Mouse (Mus musculus): ENCODE measurements around the gene Cntnap1. TPM values are rescaled to one million over a fixed set of nuclear protein-coding genes. Genes with fewer than 3 reads are reported as not detected.
A peak's percentile ranks its signal among the peaks of the same experiment; 100 is the strongest.

Gene Cntnap1
- polyA plus RNA-seq, 1 experiment from 2014 or later = 1.1 TPM

GRCm38 (mm10) chr11:101173631-101174388, 3.5 kb downstream of the Cntnap1 start:
- H3K36me3 ChIP-seq (ENCODE audit: control insufficient read depth, insufficient read depth, low read length) = no peaks in the 10 kb centered on the region
- peak overlapping the region; percentile 43 for H3K4me3 ChIP-seq (ENCODE audit: low read length)
- peak overlapping the region; percentile 82 for H3K4me2 ChIP-seq (ENCODE audit: low read depth, low read length)
- no peaks in the 10 kb centered on the region for H3K9me3 ChIP-seq (ENCODE audit: control insufficient read depth, low read length)
- peaks cover 30% of the 10 kb centered on the region for H3K27me3 ChIP-seq (ENCODE audit: control insufficient read depth, insufficient read depth, low read depth, low read length)
- peak; percentile 54 for ATAC-seq (ENCODE audit: low read depth)
- 1% methylated on average over 61 of the region's 61 CpGs for WGBS
- peak overlapping the region; percentile 71 for H3K9ac ChIP-seq (ENCODE audit: low read length)
- peaks cover 49% of the 10 kb centered on the region for H3K4me1 ChIP-seq (replicated peaks; ENCODE audit: control insufficient read depth, insufficient read depth, low read length)
- peak overlapping the region; percentile 92 for H3K27ac ChIP-seq (ENCODE audit: low read length)

DNA sequence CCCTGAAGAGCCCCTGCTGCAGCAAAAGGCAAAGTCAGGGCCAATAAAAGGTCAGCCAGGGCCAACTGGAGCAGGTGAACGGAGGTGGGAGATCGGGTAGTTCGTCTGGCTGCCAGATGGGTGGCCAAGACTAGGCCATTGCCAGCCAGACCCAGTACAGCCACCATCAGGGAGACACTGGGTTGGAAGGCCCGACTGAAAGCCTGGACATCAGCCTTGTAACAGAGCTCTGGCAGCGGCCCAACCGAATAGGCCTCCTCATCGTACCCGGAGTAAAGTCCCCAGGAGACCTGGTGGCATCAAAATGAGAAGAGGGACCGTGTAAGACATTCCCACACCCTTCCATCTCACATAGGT, 4.0 kb downstream of the Cntnap1 start:
- Histone ChIP-seq H3K27ac (ENCODE audit: low read length) (no peak overlapping the region), H3K9ac (ENCODE audit: low read length) (peak overlapping the region; percentile 71), H3K4me1 (replicated peaks; ENCODE audit: control insufficient read depth, insufficient read depth, low read length) (peaks cover 44% of the 10 kb centered on the region), H3K9me3 (ENCODE audit: control insufficient read depth, low read length) (no peaks in the 10 kb centered on the region), H3K4me2 (ENCODE audit: low read depth, low read length) (peak overlapping the region; percentile 82), H3K27me3 (ENCODE audit: control insufficient read depth, insufficient read depth, low read depth, low read length) (peaks cover 30% of the 10 kb centered on the region), H3K36me3 (ENCODE audit: control insufficient read depth, insufficient read depth, low read length) (no peaks in the 10 kb centered on the region), H3K4me3 (ENCODE audit: low read length) (peak overlapping the region; percentile 43)
- WGBS = 31% methylated on average over 9 of the region's 9 CpGs
- no peak for ATAC-seq (ENCODE audit: low read depth)

DNA sequence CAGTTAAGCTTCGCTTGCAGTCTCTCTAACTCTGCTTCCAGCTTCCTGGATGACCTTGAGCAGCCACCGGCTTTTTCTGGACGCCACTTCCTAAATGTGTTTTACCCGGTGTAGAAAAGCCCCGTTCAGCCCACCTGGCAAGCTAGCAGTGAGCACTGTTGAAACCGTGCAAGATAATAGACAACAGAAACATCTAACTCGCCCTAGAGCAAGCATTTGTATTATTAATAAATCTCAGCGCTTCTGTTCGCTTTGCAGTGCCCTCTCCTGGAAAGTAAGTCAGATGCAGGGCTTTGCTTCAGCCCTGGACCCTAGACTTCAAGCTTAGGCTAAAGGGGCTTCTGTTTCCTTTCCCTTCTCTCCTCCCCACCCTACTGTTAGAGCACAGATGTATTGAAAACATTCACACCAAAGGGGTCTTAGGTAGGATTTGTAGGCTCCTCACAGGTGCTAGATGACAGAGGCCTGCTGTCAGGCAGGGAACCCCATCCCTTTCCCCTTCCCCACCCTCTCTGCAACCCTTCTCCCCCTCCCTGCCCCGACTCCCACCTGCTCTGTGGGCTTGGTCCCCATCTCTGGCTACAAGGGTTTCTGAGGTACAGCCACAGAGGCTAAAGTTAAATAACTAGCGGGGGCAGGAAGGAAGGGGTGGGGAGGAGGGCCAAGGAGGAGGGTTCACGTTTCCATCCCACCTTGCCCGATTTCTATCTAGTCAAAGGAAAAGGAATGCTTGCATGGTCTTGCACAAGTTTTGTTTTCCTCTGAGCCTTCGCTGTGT, 4.7 kb downstream of the Cntnap1 start, which contains the start of gene Ccr10:
Ccr10 (minus strand) TSS at position 593 of the 778 bp plus-strand sequence.
- Histone ChIP-seq H3K27ac (ENCODE audit: low read length) (no peak within 1 kb of the TSS), H3K4me1 (replicated peaks; ENCODE audit: control insufficient read depth, insufficient read depth, low read length) (peaks cover 37% of the 10 kb centered on the region), H3K4me2 (ENCODE audit: low read depth, low read length) (peak within 1 kb of the TSS; percentile 82), H3K36me3 (ENCODE audit: control insufficient read depth, insufficient read depth, low read length) (no peaks in the 10 kb centered on the region), H3K9ac (ENCODE audit: low read length) (peak within 1 kb of the TSS; percentile 71), H3K27me3 (ENCODE audit: control insufficient read depth, insufficient read depth, low read depth, low read length) (peaks cover 30% of the 10 kb centered on the region), H3K4me3 (ENCODE audit: low read length) (peak within 1 kb of the TSS; percentile 43), H3K9me3 (ENCODE audit: control insufficient read depth, low read length) (no peaks in the 10 kb centered on the region)
- 24% methylated on average over 14 of the region's 14 CpGs for WGBS
- no peak for ATAC-seq (ENCODE audit: low read depth)

- no peaks in the 10 kb centered on the region for H3K36me3 ChIP-seq (ENCODE audit: control insufficient read depth, insufficient read depth, low read length)
- ATAC-seq (ENCODE audit: low read depth) = no peak
- peaks cover 37% of the 10 kb centered on the region for H3K4me1 ChIP-seq (replicated peaks; ENCODE audit: control insufficient read depth, insufficient read depth, low read length)
- WGBS = 10% methylated on average over 11 of the region's 11 CpGs
- peaks cover 30% of the 10 kb centered on the region for H3K27me3 ChIP-seq (ENCODE audit: control insufficient read depth, insufficient read depth, low read depth, low read length)
- peak overlapping the region; percentile 54 for H3K4me2 ChIP-seq (ENCODE audit: low read depth, low read length)
- H3K9ac ChIP-seq (ENCODE audit: low read length) = no peak overlapping the region
- H3K9me3 ChIP-seq (ENCODE audit: control insufficient read depth, low read length) = no peaks in the 10 kb centered on the region
- no peak overlapping the region for H3K27ac ChIP-seq (ENCODE audit: low read length)
- peak overlapping the region; percentile 26 for H3K4me3 ChIP-seq (ENCODE audit: low read length)
These were observed 5.4 kb downstream of the Cntnap1 start for GRCm38 (mm10) chr11:101175636-101176116.

DNA sequence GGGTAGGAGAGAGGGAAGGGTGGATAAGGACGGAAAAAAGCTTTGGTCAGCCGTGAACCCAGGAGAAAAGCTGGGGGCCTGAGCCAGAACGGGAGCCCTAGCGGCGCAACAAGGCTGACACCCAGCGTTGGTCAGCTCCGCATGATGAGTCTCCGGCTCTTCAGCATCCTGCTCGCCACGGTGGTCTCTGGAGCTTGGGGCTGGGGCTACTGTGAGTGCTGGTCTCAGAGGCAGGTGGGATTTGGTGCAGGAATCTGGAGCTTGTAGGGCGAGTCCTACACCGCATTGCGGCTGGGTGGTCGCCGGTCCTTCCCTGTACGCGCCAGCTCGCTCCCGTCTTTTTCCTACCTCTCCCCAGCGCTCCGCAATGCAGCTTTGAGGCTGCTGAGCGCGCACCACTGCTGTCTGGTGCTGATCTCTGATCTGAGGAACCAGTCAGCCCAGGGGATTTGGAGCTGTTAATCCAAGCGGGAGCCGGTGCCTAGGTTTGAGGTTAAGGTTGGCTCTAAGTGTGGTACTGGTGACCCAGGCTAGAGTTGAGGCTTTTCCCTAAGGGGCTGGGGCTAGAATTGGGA, 5.9 kb downstream of the Cntnap1 start:
- WGBS = under 1% methylated on average over 25 of the region's 25 CpGs
- no peak for ATAC-seq (ENCODE audit: low read depth)
- H3K27ac ChIP-seq (ENCODE audit: low read length) = no peak overlapping the region
- peaks cover 30% of the 10 kb centered on the region for H3K27me3 ChIP-seq (ENCODE audit: control insufficient read depth, insufficient read depth, low read depth, low read length)
- H3K4me1 ChIP-seq (replicated peaks; ENCODE audit: control insufficient read depth, insufficient read depth, low read length) = peaks cover 37% of the 10 kb centered on the region
- H3K4me3 ChIP-seq (ENCODE audit: low read length) = peak overlapping the region; percentile 26
- H3K9me3 ChIP-seq (ENCODE audit: control insufficient read depth, low read length) = no peaks in the 10 kb centered on the region
- H3K4me2 ChIP-seq (ENCODE audit: low read depth, low read length) = peak overlapping the region; percentile 54
- H3K9ac ChIP-seq (ENCODE audit: low read length) = no peak overlapping the region
- H3K36me3 ChIP-seq (ENCODE audit: control insufficient read depth, insufficient read depth, low read length) = no peaks in the 10 kb centered on the region

GRCm38 (mm10) chr11:101176933-101177773, 6.8 kb downstream of the Cntnap1 start:
- Histone ChIP-seq H3K9ac (ENCODE audit: low read length) (no peak overlapping the region), H3K4me3 (ENCODE audit: low read length) (no peak overlapping the region), H3K4me2 (ENCODE audit: low read depth, low read length) (peak overlapping the region; percentile 54; the same call in 1 of the 2 replicates), H3K4me1 (replicated peaks; ENCODE audit: control insufficient read depth, insufficient read depth, low read length) (peaks cover 34% of the 10 kb centered on the region), H3K36me3 (ENCODE audit: control insufficient read depth, insufficient read depth, low read length) (no peaks in the 10 kb centered on the region), H3K27ac (ENCODE audit: low read length) (no peak overlapping the region), H3K27me3 (ENCODE audit: control insufficient read depth, insufficient read depth, low read depth, low read length) (peaks cover 30% of the 10 kb centered on the region), H3K9me3 (ENCODE audit: control insufficient read depth, low read length) (no peaks in the 10 kb centered on the region)
- ATAC-seq (ENCODE audit: low read depth) = no peak
- 30% methylated on average over 22 of the region's 22 CpGs for WGBS

DNA sequence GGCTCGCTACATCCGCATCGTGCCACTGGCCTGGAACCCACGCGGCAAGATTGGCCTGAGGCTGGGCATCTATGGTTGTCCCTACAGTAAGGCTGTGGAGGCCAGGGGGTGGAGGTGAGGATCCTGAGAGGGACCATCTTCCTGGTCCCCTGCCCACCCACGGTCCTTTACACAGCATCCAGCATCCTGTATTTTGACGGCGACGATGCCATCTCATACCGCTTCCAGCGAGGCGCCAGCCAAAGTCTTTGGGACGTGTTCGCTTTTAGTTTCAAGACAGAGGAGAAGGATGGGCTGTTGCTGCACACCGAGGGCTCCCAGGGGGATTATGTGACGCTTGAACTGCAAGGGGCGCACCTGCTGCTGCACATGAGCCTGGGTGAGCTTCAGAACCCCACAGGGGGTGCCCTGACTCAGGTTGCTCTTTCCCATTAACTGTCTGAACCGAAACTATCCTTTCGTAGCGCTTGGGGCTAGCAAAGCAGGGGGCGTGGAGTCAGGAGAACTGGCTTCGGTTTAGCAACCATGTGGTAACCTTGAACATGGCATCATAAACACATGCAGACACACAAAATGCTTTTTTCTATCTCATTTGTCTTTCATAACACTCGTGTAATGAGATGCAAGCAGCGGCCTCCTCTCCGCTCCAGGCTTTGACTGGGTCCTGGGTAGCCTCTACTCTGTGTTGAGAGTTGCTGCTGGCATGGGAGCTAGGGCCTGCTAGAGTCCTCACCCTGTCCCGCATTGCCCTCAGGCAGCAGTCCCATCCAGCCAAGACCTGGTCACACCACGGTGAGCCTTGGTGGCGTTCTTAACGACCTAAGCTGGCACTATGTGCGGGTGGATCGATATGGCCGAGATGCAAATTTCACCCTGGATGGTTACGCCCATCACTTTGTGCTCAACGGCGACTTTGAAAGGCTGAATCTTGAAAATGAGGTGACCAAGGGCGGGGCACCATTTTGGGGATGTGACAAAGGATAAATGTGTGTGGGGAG, 8.0 kb downstream of the Cntnap1 start:
- Histone ChIP-seq H3K9ac (ENCODE audit: low read length) (no peak overlapping the region), H3K4me1 (replicated peaks; ENCODE audit: control insufficient read depth, insufficient read depth, low read length) (peaks cover 23% of the 10 kb centered on the region), H3K36me3 (ENCODE audit: control insufficient read depth, insufficient read depth, low read length) (no peaks in the 10 kb centered on the region), H3K27me3 (ENCODE audit: control insufficient read depth, insufficient read depth, low read depth, low read length) (peaks cover 30% of the 10 kb centered on the region), H3K4me2 (ENCODE audit: low read depth, low read length) (no peak overlapping the region), H3K27ac (ENCODE audit: low read length) (no peak overlapping the region), H3K4me3 (ENCODE audit: low read length) (no peak overlapping the region), H3K9me3 (ENCODE audit: control insufficient read depth, low read length) (no peaks in the 10 kb centered on the region)
- ATAC-seq (ENCODE audit: low read depth) = no peak
- 53% methylated on average over 36 of the region's 36 CpGs for WGBS

DNA sequence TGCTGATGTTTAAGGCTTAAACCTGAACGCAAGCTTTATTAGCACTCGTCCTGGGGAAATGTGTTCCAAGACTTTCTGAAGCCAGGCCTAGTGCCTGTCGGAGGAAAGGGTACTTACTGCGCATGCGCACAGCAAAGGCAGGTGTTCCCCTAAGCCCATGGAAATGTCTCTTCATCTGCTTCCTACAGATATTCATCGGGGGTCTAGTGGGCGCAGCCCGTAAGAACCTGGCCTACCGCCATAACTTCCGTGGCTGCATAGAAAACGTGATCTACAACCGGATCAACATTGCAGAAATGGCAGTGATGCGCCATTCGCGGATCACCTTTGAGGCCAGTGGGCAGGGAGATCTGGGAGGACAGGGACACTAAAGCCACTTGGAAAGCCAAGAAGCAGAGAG, 9.0 kb downstream of the Cntnap1 start:
- peaks cover 30% of the 10 kb centered on the region for H3K27me3 ChIP-seq (ENCODE audit: control insufficient read depth, insufficient read depth, low read depth, low read length)
- H3K36me3 ChIP-seq (ENCODE audit: control insufficient read depth, insufficient read depth, low read length) = no peaks in the 10 kb centered on the region
- H3K4me2 ChIP-seq (ENCODE audit: low read depth, low read length) = no peak overlapping the region
- H3K27ac ChIP-seq (ENCODE audit: low read length) = no peak overlapping the region
- H3K9ac ChIP-seq (ENCODE audit: low read length) = no peak overlapping the region
- H3K4me3 ChIP-seq (ENCODE audit: low read length) = no peak overlapping the region
- no peak for ATAC-seq (ENCODE audit: low read depth)
- no peaks in the 10 kb centered on the region for H3K9me3 ChIP-seq (ENCODE audit: control insufficient read depth, low read length)
- peaks cover 13% of the 10 kb centered on the region for H3K4me1 ChIP-seq (replicated peaks; ENCODE audit: control insufficient read depth, insufficient read depth, low read length)
- 77% methylated on average over 15 of the region's 15 CpGs for WGBS

All from lung, embryonic 16.5 days (tissue).